Mouse (Mus musculus): Measurements from ENCODE around the gene Gm28038.

Gene Gm28038

GRCm38 (mm10) chr2:30343601-30344137 lies 62.8 kb downstream of the Gm28038 start:
- peak; percentile 80 to 90 for DNase-seq (ENCODE audit: inconsistent age in 2 of 2, low spot score in 1 of 2)

GRCm38 (mm10) chr2:30345971-30346676 lies 65.3 kb downstream of the Gm28038 start:
- DNase-seq (ENCODE audit: inconsistent age in 2 of 2, low spot score in 1 of 2), result no peak

GRCm38 (mm10) chr2:30349196-30349595 lies 68.4 kb downstream of the Gm28038 start:
- peak; percentile 71 to 87 for DNase-seq (ENCODE audit: inconsistent age in 2 of 2, low spot score in 1 of 2)

Data from adrenal gland, adult (tissue).